Mouse (Mus musculus) E14TG2a.4 (cell line): ENCODE results near the gene Pcsk5.

ENCODE experiments used
- CTCF ChIP-seq: conservative IDR thresholded peaks from 2 replicates; pipeline ENCODE4 v1.5.1; 2014; ENCODE audit warnings: low read length
- NANOG ChIP-seq: IDR thresholded peaks from 2 replicates; pipeline ENCODE4 v1.6.1; 2014; ENCODE audit warnings: borderline replicate concordance, low read length, mixed read lengths
- POU5F1 ChIP-seq: IDR thresholded peaks from 2 replicates; pipeline ENCODE4 v1.6.1; 2014; ENCODE audit warnings: low read length, borderline replicate concordance

DNA sequence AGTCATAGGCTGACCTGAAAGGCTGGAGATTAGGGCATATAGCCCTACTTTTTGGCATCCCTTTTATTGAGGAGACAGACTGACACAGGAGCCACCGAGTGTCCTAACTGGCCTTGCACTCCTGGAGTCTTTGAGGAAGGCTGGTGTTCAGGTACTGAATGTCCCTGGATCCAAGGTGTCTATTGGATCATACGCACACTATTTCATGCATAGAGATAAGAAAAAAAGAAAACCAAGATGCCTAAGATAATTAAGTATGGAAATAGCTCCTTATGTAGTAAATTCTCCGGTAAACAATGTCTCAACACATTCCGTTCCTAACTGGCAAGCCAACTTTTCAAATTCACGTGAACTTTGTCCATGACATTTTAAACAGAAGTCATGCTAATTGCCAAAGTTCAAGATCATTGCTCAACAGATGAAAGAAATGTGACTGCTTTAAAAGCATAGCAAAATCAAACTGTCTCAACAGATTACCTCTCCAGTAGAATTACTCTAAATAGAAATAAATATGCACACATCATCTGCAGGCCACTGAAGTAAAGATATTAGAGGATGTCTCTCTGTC is 45.9 kb downstream of the Pcsk5 start:
- TF ChIP-seq CTCF: no peak
- no peak for TF ChIP-seq NANOG
- TF ChIP-seq POU5F1: no peak
